Mouse (Mus musculus): ENCODE data around the gene Pdrg1. TPM values are rescaled to one million over a fixed set of nuclear protein-coding genes. Genes with fewer than 3 reads are reported as not detected.

The Pdrg1 gene
- 90.4 TPM for polyA plus RNA-seq (2017; shearing (Covaris generic))

GRCm38 (mm10) chr2:153014758-153015593 is at the start of gene Pdrg1:
TSS of gene Pdrg1 (minus strand) at chr2:153015427.

GRCm38 (mm10) chr2:153031126-153032082 is 16.2 kb upstream of the Pdrg1 start, which contains the start of gene Xkr7:
TSS of gene Xkr7 (plus strand) at chr2:153031852.

GRCm38 (mm10) chr2:152962091-152962793 is 53.0 kb downstream of the Pdrg1 start, which contains the start of gene Ttll9:
TSS of gene Ttll9 (plus strand) at chr2:152962485.

Other genes starting within 250 kb of the Pdrg1 start
- gene Bcl2l1, start 183.7 kb downstream of the Pdrg1 start, polyA plus RNA-seq (2017; shearing (Covaris generic)): 12.0 TPM
- 0.85 TPM for gene Tpx2, start 167.5 kb downstream of the Pdrg1 start, polyA plus RNA-seq (2017; shearing (Covaris generic))
- gene Mylk2, start 104.1 kb downstream of the Pdrg1 start, polyA plus RNA-seq (2017; shearing (Covaris generic)): not detected
- gene Foxs1, start 82.2 kb downstream of the Pdrg1 start, polyA plus RNA-seq (2017; shearing (Covaris generic)): not detected
- gene Dusp15, start 63.7 kb downstream of the Pdrg1 start, polyA plus RNA-seq (2017; shearing (Covaris generic)): not detected
- not detected for gene Ttll9, start 52.9 kb downstream of the Pdrg1 start, polyA plus RNA-seq (2017; shearing (Covaris generic))
- not detected for gene Xkr7, start 16.4 kb upstream of the Pdrg1 start, polyA plus RNA-seq (2017; shearing (Covaris generic))
- not detected for gene Ccm2l, start 50.5 kb upstream of the Pdrg1 start, polyA plus RNA-seq (2017; shearing (Covaris generic))
- gene Hck, start 93.0 kb upstream of the Pdrg1 start, polyA plus RNA-seq (2017; shearing (Covaris generic)): not detected
- 40.2 TPM for gene Tm9sf4, start 145.9 kb upstream of the Pdrg1 start, polyA plus RNA-seq (2017; shearing (Covaris generic))
- gene Tspyl3, start 210.0 kb upstream of the Pdrg1 start, polyA plus RNA-seq (2017; shearing (Covaris generic)): 10.8 TPM
- 9.2 TPM for gene Plagl2, start 226.0 kb upstream of the Pdrg1 start, polyA plus RNA-seq (2017; shearing (Covaris generic))
- 13.8 TPM for gene Pofut1, start 226.1 kb upstream of the Pdrg1 start, polyA plus RNA-seq (2017; shearing (Covaris generic))

All from naive thymus-derived CD4-positive, alpha-beta T cell, adult 5 months (primary cell).